Comparison of ENCODE assay signal across 10 mouse cellular contexts in the genomic region with DNA sequence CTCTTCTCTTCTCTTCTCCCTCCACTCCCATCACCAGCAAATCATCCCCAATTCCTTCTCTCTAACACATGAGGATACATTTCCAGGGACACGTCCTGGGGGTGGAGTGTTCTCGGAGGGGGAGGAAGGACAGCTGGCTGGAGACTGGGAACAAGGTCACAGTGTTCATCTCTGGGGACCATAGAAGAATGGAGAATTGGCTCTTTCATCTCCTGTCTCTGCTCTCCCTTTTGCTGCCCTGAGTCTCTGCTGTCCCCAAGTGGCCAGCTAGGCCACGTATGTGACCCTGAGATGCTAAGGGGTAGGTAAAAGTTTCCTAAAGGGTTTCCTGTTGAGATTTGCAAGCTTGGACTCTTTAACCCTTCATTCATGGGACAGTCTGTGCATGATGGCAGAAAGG.
DNase-seq lines count a peak whose midpoint lies in the region; ATAC-seq and TF ChIP-seq lines count a peak whose summit lies in the region.
"Had no signal": no experiment of that assay in that cellular context is flagged by ENCODE, and none has a peak within 500 bp of the region (broad histone marks: within the 10 kb centered on the region; RNA-seq: fewer than 3 reads in every experiment).

No protein-coding gene starts in this region.

- H3K4me3 ChIP-seq in hindbrain, embryonic 10.5 days, result no peak overlapping the region
- H3K4me3 ChIP-seq in hindbrain, embryonic 14.5 days (replicated peaks; ENCODE audit: low read length), result no peak overlapping the region
- H3K4me3 ChIP-seq in embryonic facial prominence, embryonic 14.5 days (ENCODE audit: low read depth, low read length), result no peak overlapping the region
- no peak overlapping the region for H3K4me3 ChIP-seq in lung, embryonic 14.5 days (ENCODE audit: low read depth, low read length)
- H3K4me3 ChIP-seq: megakaryocyte, embryonic 14.5 days had no signal

- H3K27ac ChIP-seq in hindbrain, embryonic 10.5 days, result peak overlapping the region; percentile 43; the same call in 1 of the 2 replicates
- no peak overlapping the region for H3K27ac ChIP-seq in hindbrain, embryonic 14.5 days
- H3K27ac ChIP-seq in embryonic facial prominence, embryonic 14.5 days (replicated peaks; ENCODE audit: low read depth, low read length), result no peak overlapping the region
- no peak overlapping the region for H3K27ac ChIP-seq in lung, embryonic 14.5 days (ENCODE audit: low read depth)

- no peak overlapping the region for H3K4me2 ChIP-seq in hindbrain, embryonic 14.5 days (replicated peaks)
- no peak overlapping the region for H3K4me2 ChIP-seq in embryonic facial prominence, embryonic 14.5 days (ENCODE audit: low read depth, low read length)
- no peak overlapping the region for H3K4me2 ChIP-seq in lung, embryonic 14.5 days

- WGBS in hindbrain, embryonic 10.5 days, result 7% methylated on average over 3 of the region's 3 CpGs
- 3% methylated on average over 3 of the region's 3 CpGs for WGBS in hindbrain, embryonic 14.5 days
- WGBS in embryonic facial prominence, embryonic 14.5 days, result 30% methylated on average over 3 of the region's 3 CpGs
- 37% methylated on average over 3 of the region's 3 CpGs for WGBS in lung, embryonic 14.5 days

- ATAC-seq in hindbrain, embryonic 14.5 days (ENCODE audit: low FRiP score), result no peak
- ATAC-seq in embryonic facial prominence, embryonic 14.5 days (ENCODE audit: low read depth), result 0 out of 2 replicates have a peak, but pooled peaks have one; percentile 41
- ATAC-seq in lung, embryonic 14.5 days (ENCODE audit: insufficient read depth), result no peak

- peak; percentile 51 for DNase-seq in hindbrain, embryonic 10.5 days (ENCODE audit: low spot score)
- no peak for DNase-seq in hindbrain, embryonic 14.5 days (ENCODE audit: low spot score)
- DNase-seq in NIH3T3 (ENCODE audit: low read depth), result peak; percentile 10
- DNase-seq in embryonic facial prominence, embryonic 14.5 days (ENCODE audit: low spot score), result peak; percentile 48
- DNase-seq in heart, postnatal 4 days, result peak; percentile 66
- DNase-seq in lung, embryonic 14.5 days, result peak; percentile 56
- no peak for DNase-seq in spleen, postnatal 36 days (ENCODE audit: low spot score in 2 of 2)
- DNase-seq in urinary bladder, postnatal 25 days (ENCODE audit: low spot score), result no peak

- peaks cover 72% of the 10 kb centered on the region for H3K4me1 ChIP-seq in hindbrain, embryonic 10.5 days (replicated peaks)
- peaks cover 20% of the 10 kb centered on the region for H3K4me1 ChIP-seq in hindbrain, embryonic 14.5 days (replicated peaks; ENCODE audit: control insufficient read depth, insufficient read depth, low read length)
- peaks cover 14% of the 10 kb centered on the region; the same call in 1 of the 2 replicates for H3K4me1 ChIP-seq in embryonic facial prominence, embryonic 14.5 days (ENCODE audit: control insufficient read depth, insufficient read depth, low read length)
- peaks cover 26% of the 10 kb centered on the region for H3K4me1 ChIP-seq in lung, embryonic 14.5 days (ENCODE audit: insufficient read depth)
- H3K4me1 ChIP-seq: megakaryocyte, embryonic 14.5 days had no signal

- H3K27me3 ChIP-seq in hindbrain, embryonic 10.5 days (ENCODE audit: insufficient read depth, poor library complexity, severe bottlenecking), result no peaks in the 10 kb centered on the region
- no peaks in the 10 kb centered on the region for H3K27me3 ChIP-seq in hindbrain, embryonic 14.5 days (ENCODE audit: control insufficient read depth, insufficient read depth, low read length)
- H3K27me3 ChIP-seq in embryonic facial prominence, embryonic 14.5 days (replicated peaks; ENCODE audit: control insufficient read depth, insufficient read depth, low read length), result no peaks in the 10 kb centered on the region
- no peaks in the 10 kb centered on the region for H3K27me3 ChIP-seq in lung, embryonic 14.5 days (ENCODE audit: insufficient read depth, low read length)

- peak; percentile 76 for TF ChIP-seq CTCF in lung, embryonic 14.5 days (IDR thresholded peaks at IDR 0.05; ENCODE audit: low read depth)

- H3K36me3 ChIP-seq in hindbrain, embryonic 10.5 days, result no peaks in the 10 kb centered on the region
- H3K36me3 ChIP-seq in hindbrain, embryonic 14.5 days (replicated peaks; ENCODE audit: control insufficient read depth, insufficient read depth), result no peaks in the 10 kb centered on the region
- no peaks in the 10 kb centered on the region for H3K36me3 ChIP-seq in embryonic facial prominence, embryonic 14.5 days (ENCODE audit: control insufficient read depth, insufficient read depth, low read length)
- H3K36me3 ChIP-seq in lung, embryonic 14.5 days (ENCODE audit: insufficient read depth), result no peaks in the 10 kb centered on the region
- H3K36me3 ChIP-seq: G1E had no signal

- no peak overlapping the region for H3K9ac ChIP-seq in hindbrain, embryonic 14.5 days
- H3K9ac ChIP-seq in embryonic facial prominence, embryonic 14.5 days (ENCODE audit: low read depth, low read length), result no peak overlapping the region
- H3K9ac ChIP-seq in lung, embryonic 14.5 days, result no peak overlapping the region

- H3K9me3 ChIP-seq in hindbrain, embryonic 10.5 days, result no peaks in the 10 kb centered on the region
- no peaks in the 10 kb centered on the region for H3K9me3 ChIP-seq in hindbrain, embryonic 14.5 days (ENCODE audit: control insufficient read depth, low read length)
- H3K9me3 ChIP-seq in embryonic facial prominence, embryonic 14.5 days (ENCODE audit: control insufficient read depth, low read length), result no peaks in the 10 kb centered on the region
- H3K9me3 ChIP-seq in lung, embryonic 14.5 days (ENCODE audit: low read depth, low read length), result no peaks in the 10 kb centered on the region
- H3K9me3 ChIP-seq: G1E; megakaryocyte, embryonic 14.5 days had no signal

Comparison
In these comparisons a context has a peak if more than half of its experiments do, and no peak if none do; other contexts are left out.
1. DNase-seq: peak in hindbrain, embryonic 10.5 days (single experiment), NIH3T3 (single experiment), embryonic facial prominence, embryonic 14.5 days (single experiment), heart, postnatal 4 days (single experiment) and lung, embryonic 14.5 days (single experiment); none in hindbrain, embryonic 14.5 days (single experiment), spleen, postnatal 36 days (0 of 2) and urinary bladder, postnatal 25 days (single experiment).